Mouse (Mus musculus): ENCODE data around the gene Kremen1. TPM values are rescaled to one million over a fixed set of nuclear protein-coding genes. Genes with fewer than 3 reads are reported as not detected.
A peak's percentile ranks its signal among the peaks of the same experiment; 100 is the strongest.

Kremen1 gene
- polyA plus RNA-seq, 1 experiment from 2014 or later: 25.9 TPM

GRCm38 (mm10) chr11:5269846-5270461, 8.6 kb upstream of the Kremen1 start:
- peaks cover 14% of the 10 kb centered on the region; the same call in 1 of the 2 replicates for H3K4me1 ChIP-seq (ENCODE audit: insufficient read depth, low read length)
- H3K27me3 ChIP-seq (ENCODE audit: insufficient read depth, low read length): no peaks in the 10 kb centered on the region
- no peak for ATAC-seq (ENCODE audit: low FRiP score, low TSS enrichment)
- H3K4me3 ChIP-seq (ENCODE audit: low read length): no peak overlapping the region
- 93% methylated on average over 8 of the region's 8 CpGs for WGBS
- H3K27ac ChIP-seq (ENCODE audit: low read length): no peak overlapping the region
- H3K9me3 ChIP-seq (ENCODE audit: low read length): no peaks in the 10 kb centered on the region
- no peak overlapping the region for H3K9ac ChIP-seq (replicated peaks; ENCODE audit: low read length)
- H3K36me3 ChIP-seq (ENCODE audit: insufficient read depth, low read length): no peaks in the 10 kb centered on the region
- H3K4me2 ChIP-seq (replicated peaks; ENCODE audit: low read depth, low read length): no peak overlapping the region

GRCm38 (mm10) chr11:5265764-5266163, 4.4 kb upstream of the Kremen1 start:
- Histone ChIP-seq H3K4me3 (ENCODE audit: low read length) (no peak overlapping the region), H3K9ac (replicated peaks; ENCODE audit: low read length) (no peak overlapping the region), H3K4me1 (ENCODE audit: insufficient read depth, low read length) (peaks cover 13% of the 10 kb centered on the region; the same call in 1 of the 2 replicates), H3K9me3 (ENCODE audit: low read length) (no peaks in the 10 kb centered on the region), H3K36me3 (ENCODE audit: insufficient read depth, low read length) (no peaks in the 10 kb centered on the region), H3K27me3 (ENCODE audit: insufficient read depth, low read length) (no peaks in the 10 kb centered on the region), H3K27ac (ENCODE audit: low read length) (no peak overlapping the region), H3K4me2 (replicated peaks; ENCODE audit: low read depth, low read length) (no peak overlapping the region)
- 79% methylated on average over 8 of the region's 8 CpGs for WGBS
- ATAC-seq (ENCODE audit: low FRiP score, low TSS enrichment): no peak

GRCm38 (mm10) chr11:5263078-5263730, 1.8 kb upstream of the Kremen1 start:
- H3K9ac ChIP-seq (replicated peaks; ENCODE audit: low read length): no peak overlapping the region
- H3K9me3 ChIP-seq (ENCODE audit: low read length): no peaks in the 10 kb centered on the region
- H3K27me3 ChIP-seq (ENCODE audit: insufficient read depth, low read length): no peaks in the 10 kb centered on the region
- no peak overlapping the region for H3K27ac ChIP-seq (ENCODE audit: low read length)
- peaks cover 22% of the 10 kb centered on the region for H3K4me1 ChIP-seq (ENCODE audit: insufficient read depth, low read length)
- 53% methylated on average over 26 of the region's 26 CpGs for WGBS
- H3K36me3 ChIP-seq (ENCODE audit: insufficient read depth, low read length): no peaks in the 10 kb centered on the region
- no peak overlapping the region for H3K4me2 ChIP-seq (replicated peaks; ENCODE audit: low read depth, low read length)
- H3K4me3 ChIP-seq (ENCODE audit: low read length): no peak overlapping the region
- no peak; the same call in 1 of the 2 replicates for ATAC-seq (ENCODE audit: low FRiP score, low TSS enrichment)

GRCm38 (mm10) chr11:5260942-5261459, 357 bp downstream of the Kremen1 start:
- Histone ChIP-seq H3K9me3 (ENCODE audit: low read length) (no peaks in the 10 kb centered on the region), H3K27ac (ENCODE audit: low read length) (peak overlapping the region; percentile 80), H3K36me3 (ENCODE audit: insufficient read depth, low read length) (no peaks in the 10 kb centered on the region), H3K9ac (replicated peaks; ENCODE audit: low read length) (peak overlapping the region; percentile 90), H3K4me2 (replicated peaks; ENCODE audit: low read depth, low read length) (peak overlapping the region; percentile 86), H3K4me3 (ENCODE audit: low read length) (peak overlapping the region; percentile 82), H3K4me1 (ENCODE audit: insufficient read depth, low read length) (peaks cover 34% of the 10 kb centered on the region), H3K27me3 (ENCODE audit: insufficient read depth, low read length) (no peaks in the 10 kb centered on the region)
- peak; percentile 56 for ATAC-seq (ENCODE audit: low FRiP score, low TSS enrichment)
- WGBS: under 1% methylated on average over 41 of the region's 42 CpGs

GRCm38 (mm10) chr11:5259944-5260598, 1.3 kb downstream of the Kremen1 start:
- Histone ChIP-seq H3K9ac (replicated peaks; ENCODE audit: low read length) (peak overlapping the region; percentile 46; the same call in 1 of the 2 replicates), H3K27me3 (ENCODE audit: insufficient read depth, low read length) (no peaks in the 10 kb centered on the region), H3K36me3 (ENCODE audit: insufficient read depth, low read length) (no peaks in the 10 kb centered on the region), H3K27ac (ENCODE audit: low read length) (peak overlapping the region; percentile 80), H3K9me3 (ENCODE audit: low read length) (no peaks in the 10 kb centered on the region), H3K4me2 (replicated peaks; ENCODE audit: low read depth, low read length) (peak overlapping the region; percentile 86), H3K4me3 (ENCODE audit: low read length) (peak overlapping the region; percentile 82), H3K4me1 (ENCODE audit: insufficient read depth, low read length) (peaks cover 42% of the 10 kb centered on the region)
- ATAC-seq (ENCODE audit: low FRiP score, low TSS enrichment): no peak
- WGBS: 19% methylated on average over 10 of the region's 10 CpGs

- H3K27me3 ChIP-seq (ENCODE audit: insufficient read depth, low read length): no peaks in the 10 kb centered on the region
- H3K9ac ChIP-seq (replicated peaks; ENCODE audit: low read length): no peak overlapping the region
- H3K4me2 ChIP-seq (replicated peaks; ENCODE audit: low read depth, low read length): no peak overlapping the region
- no peaks in the 10 kb centered on the region for H3K36me3 ChIP-seq (ENCODE audit: insufficient read depth, low read length)
- peaks cover 51% of the 10 kb centered on the region for H3K4me1 ChIP-seq (ENCODE audit: insufficient read depth, low read length)
- H3K4me3 ChIP-seq (ENCODE audit: low read length): no peak overlapping the region
- no peaks in the 10 kb centered on the region for H3K9me3 ChIP-seq (ENCODE audit: low read length)
- no peak for ATAC-seq (ENCODE audit: low FRiP score, low TSS enrichment)
- 87% methylated on average over 6 of the region's 6 CpGs for WGBS
- no peak overlapping the region for H3K27ac ChIP-seq (ENCODE audit: low read length)
Measured at GRCm38 (mm10) chr11:5258036-5258435, 3.3 kb downstream of the Kremen1 start.

GRCm38 (mm10) chr11:5257151-5257862, 4.1 kb downstream of the Kremen1 start:
- Histone ChIP-seq H3K4me2 (replicated peaks; ENCODE audit: low read depth, low read length) (no peak overlapping the region), H3K4me1 (ENCODE audit: insufficient read depth, low read length) (peaks cover 56% of the 10 kb centered on the region), H3K36me3 (ENCODE audit: insufficient read depth, low read length) (no peaks in the 10 kb centered on the region), H3K9ac (replicated peaks; ENCODE audit: low read length) (peak overlapping the region; percentile 48; the same call in 1 of the 2 replicates), H3K4me3 (ENCODE audit: low read length) (no peak overlapping the region), H3K27me3 (ENCODE audit: insufficient read depth, low read length) (no peaks in the 10 kb centered on the region), H3K27ac (ENCODE audit: low read length) (peak overlapping the region; percentile 80), H3K9me3 (ENCODE audit: low read length) (no peaks in the 10 kb centered on the region)
- ATAC-seq (ENCODE audit: low FRiP score, low TSS enrichment): no peak
- WGBS: 74% methylated on average over 13 of the region's 13 CpGs

GRCm38 (mm10) chr11:5255509-5256014, 5.8 kb downstream of the Kremen1 start:
- no peak overlapping the region for H3K4me2 ChIP-seq (replicated peaks; ENCODE audit: low read depth, low read length)
- WGBS: 49% methylated on average over 9 of the region's 9 CpGs
- H3K9me3 ChIP-seq (ENCODE audit: low read length): no peaks in the 10 kb centered on the region
- peaks cover 58% of the 10 kb centered on the region for H3K4me1 ChIP-seq (ENCODE audit: insufficient read depth, low read length)
- H3K27me3 ChIP-seq (ENCODE audit: insufficient read depth, low read length): no peaks in the 10 kb centered on the region
- no peak overlapping the region for H3K9ac ChIP-seq (replicated peaks; ENCODE audit: low read length)
- no peaks in the 10 kb centered on the region for H3K36me3 ChIP-seq (ENCODE audit: insufficient read depth, low read length)
- H3K4me3 ChIP-seq (ENCODE audit: low read length): no peak overlapping the region
- ATAC-seq (ENCODE audit: low FRiP score, low TSS enrichment): no peak
- H3K27ac ChIP-seq (ENCODE audit: low read length): no peak overlapping the region

- H3K4me1 ChIP-seq (ENCODE audit: insufficient read depth, low read length): peaks cover 50% of the 10 kb centered on the region
Measured at GRCm38 (mm10) chr11:5254016-5254415, 7.3 kb downstream of the Kremen1 start.

More at GRCm38 (mm10) chr11:5254016-5254415, 7.3 kb downstream of the Kremen1 start:
- Histone ChIP-seq H3K36me3 (ENCODE audit: insufficient read depth, low read length) (no peaks in the 10 kb centered on the region), H3K4me2 (replicated peaks; ENCODE audit: low read depth, low read length) (no peak overlapping the region), H3K27me3 (ENCODE audit: insufficient read depth, low read length) (no peaks in the 10 kb centered on the region), H3K9me3 (ENCODE audit: low read length) (no peaks in the 10 kb centered on the region), H3K4me3 (ENCODE audit: low read length) (no peak overlapping the region), H3K27ac (ENCODE audit: low read length) (no peak overlapping the region), H3K9ac (replicated peaks; ENCODE audit: low read length) (no peak overlapping the region)
- 45% methylated on average over 2 of the region's 2 CpGs for WGBS
- ATAC-seq (ENCODE audit: low FRiP score, low TSS enrichment): no peak

Data from kidney, embryonic 16.5 days (tissue).